In genomic region chr19:47221006-47221405, GRCm38 (mm10) we compare ENCODE assay signal across 25 mouse cellular contexts. TPM values are rescaled to one million over a fixed set of nuclear protein-coding genes. Genes with fewer than 3 reads are reported as not detected.
DNase-seq lines count a peak whose midpoint lies in the region; TF ChIP-seq lines count a peak whose summit lies in the region.
"Had no signal": no experiment of that assay in that cellular context is flagged by ENCODE, and none has a peak within 500 bp of the region (broad histone marks: within the 10 kb centered on the region; RNA-seq: fewer than 3 reads in every experiment).

No protein-coding gene starts in this region.

- H3K4me3 ChIP-seq in gastrocnemius, adult 2 months: no peak overlapping the region
- H3K4me3 ChIP-seq: embryonic facial prominence, embryonic 13.5 days; erythroblast, embryonic 14.5 days; heart, embryonic 10.5 days; heart, embryonic 15.5 days; hindbrain, embryonic 15.5 days; intestine, embryonic 15.5 days; layer of hippocampus, adult 2 months; liver, embryonic 13.5 days had no signal

- TF ChIP-seq CTCF in gastrocnemius, adult 2 months (IDR thresholded peaks at IDR 0.05): no peak

- no peak for DNase-seq in gastrocnemius, adult 2 months
- DNase-seq in gastrocnemius, postnatal 10 days: no peak
- DNase-seq in 3134 (ENCODE audit: extremely low read depth, insufficient read length, low spot score) (peak; percentile 64), 3T3-L1 (ENCODE audit: low read depth, low spot score) (peak; percentile 33), NIH3T3 (ENCODE audit: low read depth) (peak; percentile 61), liver (no peak)
- DNase-seq in thymus, postnatal 36 days: no peak
- DNase-seq: cerebellum, adult 9-10 months; gastrocnemius, postnatal 25 days; heart, adult 11 months; heart, postnatal 4 days; kidney, adult 2 months; kidney, postnatal 36 days; liver, embryonic 13.5 days; lung, adult 18-20 months; lung, postnatal 10 days; thymus, adult 2 months; thymus, postnatal 4 days had no signal

- intact Hi-C loops in gastrocnemius, adult 2 months (cut with DNase I): no loop called here

- H3K27ac ChIP-seq in gastrocnemius, adult 2 months: peak overlapping the region; percentile 38; the same call in 1 of the 2 replicates
- H3K27ac ChIP-seq: embryonic facial prominence, embryonic 13.5 days; heart, embryonic 10.5 days; heart, embryonic 15.5 days; hindbrain, embryonic 15.5 days; intestine, embryonic 15.5 days; liver, embryonic 13.5 days had no signal

RNA-seq across cellular contexts. Expression of gene Neurl1a, which starts 42.4 kb away (rescaled TPM):
- total RNA-seq in gastrocnemius, adult 2 months (2021): 100 to 1,000 TPM; 124 to 133 TPM
- total RNA-seq in gastrocnemius, postnatal 10 days (2021): 10 to 100 TPM; 49.9 to 64.5 TPM

Comparison
In these comparisons a context has a peak if more than half of its experiments do, and no peak if none do; other contexts are left out.
1. DNase-seq: peak in 3134 (single experiment), 3T3-L1 (single experiment) and NIH3T3 (single experiment); none in gastrocnemius, adult 2 months (single experiment), gastrocnemius, postnatal 10 days (single experiment), thymus, postnatal 36 days (0 of 2) and liver (single experiment).